Mouse (Mus musculus): ENCODE measurements at regions not wholly inside any gene's neighbourhood (a gene's known extent, or its start where the extent isn't known, plus 50 kb on each side); places are given as distances from the start of the nearest gene placed in this dataset.
A peak's percentile ranks its signal among the peaks of the same experiment; 100 is the strongest.

GRCm38 (mm10) chr5:73851501-73851900, 200.3 kb downstream of the Spata18 start:
- ATAC-seq (ENCODE audit: low read depth), result no peak
- Histone ChIP-seq H3K27ac (ENCODE audit: low read length) (no peak overlapping the region), H3K9me3 (ENCODE audit: control insufficient read depth, low read length) (no peaks in the 10 kb centered on the region), H3K9ac (ENCODE audit: low read length) (no peak overlapping the region), H3K36me3 (ENCODE audit: control insufficient read depth, insufficient read depth, low read length) (no peaks in the 10 kb centered on the region), H3K27me3 (ENCODE audit: control insufficient read depth, insufficient read depth, low read depth, low read length) (peaks cover 4% of the 10 kb centered on the region), H3K4me1 (replicated peaks; ENCODE audit: control insufficient read depth, insufficient read depth, low read length) (peaks cover 18% of the 10 kb centered on the region), H3K4me2 (ENCODE audit: low read depth, low read length) (no peak overlapping the region), H3K4me3 (ENCODE audit: low read length) (no peak overlapping the region)
- 41% methylated on average over 2 of the region's 2 CpGs for WGBS

GRCm38 (mm10) chr5:73854025-73854773, 203.0 kb downstream of the Spata18 start:
- H3K9ac ChIP-seq (ENCODE audit: low read length), result no peak overlapping the region
- peak overlapping the region; percentile 41 for H3K4me2 ChIP-seq (ENCODE audit: low read depth, low read length)
- no peaks in the 10 kb centered on the region for H3K36me3 ChIP-seq (ENCODE audit: control insufficient read depth, insufficient read depth, low read length)
- no peak overlapping the region for H3K27ac ChIP-seq (ENCODE audit: low read length)
- no peaks in the 10 kb centered on the region for H3K9me3 ChIP-seq (ENCODE audit: control insufficient read depth, low read length)
- H3K27me3 ChIP-seq (ENCODE audit: control insufficient read depth, insufficient read depth, low read depth, low read length), result peaks cover 4% of the 10 kb centered on the region
- ATAC-seq (ENCODE audit: low read depth), result peak; percentile 91
- WGBS, result 36% methylated on average over 22 of the region's 22 CpGs
- H3K4me1 ChIP-seq (replicated peaks; ENCODE audit: control insufficient read depth, insufficient read depth, low read length), result peaks cover 11% of the 10 kb centered on the region
- no peak overlapping the region for H3K4me3 ChIP-seq (ENCODE audit: low read length)

- Histone ChIP-seq H3K4me3 (ENCODE audit: low read length) (no peak overlapping the region), H3K4me1 (replicated peaks; ENCODE audit: control insufficient read depth, insufficient read depth, low read length) (peaks cover 11% of the 10 kb centered on the region), H3K4me2 (ENCODE audit: low read depth, low read length) (no peak overlapping the region; the same call in 1 of the 2 replicates), H3K36me3 (ENCODE audit: control insufficient read depth, insufficient read depth, low read length) (no peaks in the 10 kb centered on the region), H3K27ac (ENCODE audit: low read length) (no peak overlapping the region), H3K9ac (ENCODE audit: low read length) (peak overlapping the region; percentile 26; the same call in 1 of the 2 replicates), H3K27me3 (ENCODE audit: control insufficient read depth, insufficient read depth, low read depth, low read length) (peaks cover 4% of the 10 kb centered on the region), H3K9me3 (ENCODE audit: control insufficient read depth, low read length) (no peaks in the 10 kb centered on the region)
- 39% methylated on average over 18 of the region's 18 CpGs for WGBS
- ATAC-seq (ENCODE audit: low read depth), result peak; percentile 46; the same call in 1 of the 2 replicates
These were observed 203.7 kb downstream of the Spata18 start for GRCm38 (mm10) chr5:73854774-73855371.

- peaks cover 8% of the 10 kb centered on the region for H3K4me1 ChIP-seq (replicated peaks; ENCODE audit: control insufficient read depth, insufficient read depth, low read length)
- no peak overlapping the region for H3K4me3 ChIP-seq (ENCODE audit: low read length)
- H3K36me3 ChIP-seq (ENCODE audit: control insufficient read depth, insufficient read depth, low read length), result no peaks in the 10 kb centered on the region
- 56% methylated on average over 1 of the region's 1 CpGs for WGBS
- H3K4me2 ChIP-seq (ENCODE audit: low read depth, low read length), result no peak overlapping the region
- ATAC-seq (ENCODE audit: low read depth), result peak; percentile 62
- H3K27ac ChIP-seq (ENCODE audit: low read length), result no peak overlapping the region
- no peak overlapping the region for H3K9ac ChIP-seq (ENCODE audit: low read length)
- H3K27me3 ChIP-seq (ENCODE audit: control insufficient read depth, insufficient read depth, low read depth, low read length), result no peaks in the 10 kb centered on the region
- no peaks in the 10 kb centered on the region for H3K9me3 ChIP-seq (ENCODE audit: control insufficient read depth, low read length)
These were observed 208.1 kb downstream of the Spata18 start for GRCm38 (mm10) chr5:73859320-73859719.

GRCm38 (mm10) chr5:73864138-73864761, 204.0 kb downstream of the Usp46 start:
- Histone ChIP-seq H3K4me1 (replicated peaks; ENCODE audit: control insufficient read depth, insufficient read depth, low read length) (no peaks in the 10 kb centered on the region), H3K9ac (ENCODE audit: low read length) (no peak overlapping the region), H3K27me3 (ENCODE audit: control insufficient read depth, insufficient read depth, low read depth, low read length) (no peaks in the 10 kb centered on the region), H3K4me2 (ENCODE audit: low read depth, low read length) (no peak overlapping the region), H3K4me3 (ENCODE audit: low read length) (no peak overlapping the region), H3K27ac (ENCODE audit: low read length) (no peak overlapping the region), H3K9me3 (ENCODE audit: control insufficient read depth, low read length) (no peaks in the 10 kb centered on the region), H3K36me3 (ENCODE audit: control insufficient read depth, insufficient read depth, low read length) (no peaks in the 10 kb centered on the region)
- 63% methylated on average over 9 of the region's 9 CpGs for WGBS
- ATAC-seq (ENCODE audit: low read depth), result no peak

- no peaks in the 10 kb centered on the region for H3K36me3 ChIP-seq (ENCODE audit: control insufficient read depth, insufficient read depth, low read length)
- H3K4me3 ChIP-seq (ENCODE audit: low read length), result no peak overlapping the region
- H3K27me3 ChIP-seq (ENCODE audit: control insufficient read depth, insufficient read depth, low read depth, low read length), result no peaks in the 10 kb centered on the region
- WGBS, result 69% methylated on average over 9 of the region's 9 CpGs
- peaks cover 4% of the 10 kb centered on the region; the same call in 1 of the 2 replicates for H3K4me1 ChIP-seq (replicated peaks; ENCODE audit: control insufficient read depth, insufficient read depth, low read length)
- H3K9me3 ChIP-seq (ENCODE audit: control insufficient read depth, low read length), result no peaks in the 10 kb centered on the region
- H3K4me2 ChIP-seq (ENCODE audit: low read depth, low read length), result no peak overlapping the region
- H3K27ac ChIP-seq (ENCODE audit: low read length), result no peak overlapping the region
- no peak overlapping the region for H3K9ac ChIP-seq (ENCODE audit: low read length)
- no peak for ATAC-seq (ENCODE audit: low read depth)
These were observed 195.4 kb downstream of the Usp46 start for GRCm38 (mm10) chr5:73872641-73873421.

- no peak overlapping the region for H3K4me3 ChIP-seq (ENCODE audit: low read length)
- WGBS, result 81% methylated on average over 1 of the region's 1 CpGs
- H3K4me2 ChIP-seq (ENCODE audit: low read depth, low read length), result no peak overlapping the region
- H3K27ac ChIP-seq (ENCODE audit: low read length), result no peak overlapping the region
- H3K27me3 ChIP-seq (ENCODE audit: control insufficient read depth, insufficient read depth, low read depth, low read length), result no peaks in the 10 kb centered on the region
- no peaks in the 10 kb centered on the region for H3K36me3 ChIP-seq (ENCODE audit: control insufficient read depth, insufficient read depth, low read length)
- no peak overlapping the region for H3K9ac ChIP-seq (ENCODE audit: low read length)
- H3K4me1 ChIP-seq (replicated peaks; ENCODE audit: control insufficient read depth, insufficient read depth, low read length), result peaks cover 4% of the 10 kb centered on the region; the same call in 1 of the 2 replicates
- ATAC-seq (ENCODE audit: low read depth), result no peak
- no peaks in the 10 kb centered on the region for H3K9me3 ChIP-seq (ENCODE audit: control insufficient read depth, low read length)
These were observed 193.5 kb downstream of the Usp46 start for GRCm38 (mm10) chr5:73874770-73875169.

GRCm38 (mm10) chr5:73875847-73876246, 192.4 kb downstream of the Usp46 start:
- no peak overlapping the region for H3K9ac ChIP-seq (ENCODE audit: low read length)
- H3K4me3 ChIP-seq (ENCODE audit: low read length), result no peak overlapping the region
- no peaks in the 10 kb centered on the region for H3K36me3 ChIP-seq (ENCODE audit: control insufficient read depth, insufficient read depth, low read length)
- 13% methylated on average over 3 of the region's 3 CpGs for WGBS
- 0 out of 2 replicates have a peak overlapping the region, but pooled peaks have one; percentile 4 for H3K27ac ChIP-seq (ENCODE audit: low read length)
- H3K4me1 ChIP-seq (replicated peaks; ENCODE audit: control insufficient read depth, insufficient read depth, low read length), result peaks cover 4% of the 10 kb centered on the region; the same call in 1 of the 2 replicates
- H3K4me2 ChIP-seq (ENCODE audit: low read depth, low read length), result no peak overlapping the region
- ATAC-seq (ENCODE audit: low read depth), result peak; percentile 76
- no peaks in the 10 kb centered on the region for H3K9me3 ChIP-seq (ENCODE audit: control insufficient read depth, low read length)
- H3K27me3 ChIP-seq (ENCODE audit: control insufficient read depth, insufficient read depth, low read depth, low read length), result no peaks in the 10 kb centered on the region

- Histone ChIP-seq H3K36me3 (ENCODE audit: control insufficient read depth, insufficient read depth, low read length) (no peaks in the 10 kb centered on the region), H3K4me2 (ENCODE audit: low read depth, low read length) (no peak overlapping the region), H3K27me3 (ENCODE audit: control insufficient read depth, insufficient read depth, low read depth, low read length) (no peaks in the 10 kb centered on the region), H3K9ac (ENCODE audit: low read length) (no peak overlapping the region), H3K9me3 (ENCODE audit: control insufficient read depth, low read length) (no peaks in the 10 kb centered on the region), H3K4me1 (replicated peaks; ENCODE audit: control insufficient read depth, insufficient read depth, low read length) (no peaks in the 10 kb centered on the region; the same call in 1 of the 2 replicates), H3K4me3 (ENCODE audit: low read length) (no peak overlapping the region), H3K27ac (ENCODE audit: low read length) (no peak overlapping the region)
- WGBS, result 54% methylated on average over 3 of the region's 3 CpGs
- no peak for ATAC-seq (ENCODE audit: low read depth)
These were observed 187.3 kb downstream of the Usp46 start for GRCm38 (mm10) chr5:73880936-73881335.
